Comparison of ENCODE assay signal across 8 mouse cellular contexts in the genomic region with DNA sequence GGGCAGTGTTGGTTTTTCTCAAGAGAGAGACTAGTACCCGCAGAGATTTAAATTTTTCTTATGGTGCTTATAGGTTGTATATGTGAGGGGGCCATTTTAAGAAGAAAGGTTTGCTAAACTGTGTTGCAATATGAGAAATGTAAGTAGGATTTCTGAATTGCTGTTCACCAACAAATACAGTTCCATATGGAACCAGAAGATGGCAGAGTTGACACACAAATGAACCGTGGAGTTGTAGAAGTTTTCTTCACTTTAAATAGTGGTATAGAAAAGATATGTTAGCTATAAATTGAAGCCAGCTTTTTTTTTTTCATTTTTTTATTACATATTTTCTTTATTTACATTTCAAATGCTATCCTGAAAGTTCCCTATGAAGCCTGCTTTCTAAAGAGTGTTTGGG. TPM values are rescaled to one million over a fixed set of nuclear protein-coding genes. Genes with fewer than 3 reads are reported as not detected.
DNase-seq lines count a peak whose midpoint lies in the region; ATAC-seq and TF ChIP-seq lines count a peak whose summit lies in the region.

No protein-coding gene starts in this region.

- no peak overlapping the region for H3K9ac ChIP-seq in embryonic facial prominence, embryonic 14.5 days (ENCODE audit: low read depth, low read length)
- H3K9ac ChIP-seq in kidney, embryonic 14.5 days (ENCODE audit: low read depth, low read length) = no peak overlapping the region

- no peak overlapping the region for H3K4me2 ChIP-seq in embryonic facial prominence, embryonic 14.5 days (ENCODE audit: low read depth, low read length)
- H3K4me2 ChIP-seq in kidney, embryonic 14.5 days (replicated peaks; ENCODE audit: low read depth, low read length) = no peak overlapping the region

- H3K4me3 ChIP-seq in thymus, adult 2 months (ENCODE audit: control insufficient read depth, insufficient read depth, low read length) = no peak overlapping the region
- H3K4me3 ChIP-seq in embryonic facial prominence, embryonic 14.5 days (ENCODE audit: low read depth, low read length) = no peak overlapping the region
- no peak overlapping the region for H3K4me3 ChIP-seq in kidney, embryonic 14.5 days (ENCODE audit: low read length)

- ATAC-seq in embryonic facial prominence, embryonic 14.5 days (ENCODE audit: low read depth) = no peak
- ATAC-seq in kidney, embryonic 14.5 days (ENCODE audit: low FRiP score, low TSS enrichment) = no peak

- 35% methylated on average over 2 of the region's 2 CpGs for WGBS in thymus, adult 2 months
- WGBS in embryonic facial prominence, embryonic 14.5 days = 33% methylated on average over 2 of the region's 2 CpGs
- WGBS in kidney, embryonic 14.5 days = 34% methylated on average over 2 of the region's 2 CpGs

- DNase-seq in heart, postnatal 4 days = peak; percentile 24
- DNase-seq in heart, adult 9 months (ENCODE audit: low spot score in 2 of 2) = no peak
- peak; percentile 34 for DNase-seq in thymus, adult 2 months
- no peak for DNase-seq in thymus, adult 18-20 months
- peak; percentile 62 for DNase-seq in embryonic facial prominence, embryonic 14.5 days (ENCODE audit: low spot score)
- DNase-seq in yolk sac, embryonic 10.5 days (ENCODE audit: low spot score) = peak; percentile 12
- no peak for DNase-seq in cerebellum, adult 9-10 months

- H3K9me3 ChIP-seq in embryonic facial prominence, embryonic 14.5 days (ENCODE audit: control insufficient read depth, low read length) = no peaks in the 10 kb centered on the region
- no peaks in the 10 kb centered on the region for H3K9me3 ChIP-seq in kidney, embryonic 14.5 days (ENCODE audit: control insufficient read depth, low read length)

- no peaks in the 10 kb centered on the region for H3K4me1 ChIP-seq in thymus, adult 2 months (replicated peaks; ENCODE audit: control insufficient read depth, insufficient read depth, low read length)
- no peaks in the 10 kb centered on the region for H3K4me1 ChIP-seq in embryonic facial prominence, embryonic 14.5 days (ENCODE audit: control insufficient read depth, insufficient read depth, low read length)
- no peaks in the 10 kb centered on the region for H3K4me1 ChIP-seq in kidney, embryonic 14.5 days (ENCODE audit: control insufficient read depth, insufficient read depth, low read length)

- TF ChIP-seq CTCF in thymus, adult 2 months (IDR thresholded peaks at IDR 0.05; ENCODE audit: borderline replicate concordance, control insufficient read depth, extremely low read depth, insufficient read depth, low read length, poor library complexity) = no peak

- TF ChIP-seq POLR2A in thymus, adult 2 months (IDR thresholded peaks at IDR 0.05; ENCODE audit: control insufficient read depth, extremely low read depth, insufficient read depth, low read length, poor library complexity) = no peak

- H3K27ac ChIP-seq in thymus, adult 2 months (ENCODE audit: control insufficient read depth, insufficient read depth, low read length) = no peak overlapping the region
- no peak overlapping the region; the same call in 1 of the 2 replicates for H3K27ac ChIP-seq in embryonic facial prominence, embryonic 14.5 days (replicated peaks; ENCODE audit: low read depth, low read length)
- H3K27ac ChIP-seq in kidney, embryonic 14.5 days (ENCODE audit: low read depth, low read length) = no peak overlapping the region

- H3K27me3 ChIP-seq in thymus, adult 2 months (ENCODE audit: control insufficient read depth, insufficient read depth, low read length) = no peaks in the 10 kb centered on the region
- no peaks in the 10 kb centered on the region for H3K27me3 ChIP-seq in embryonic facial prominence, embryonic 14.5 days (replicated peaks; ENCODE audit: control insufficient read depth, insufficient read depth, low read length)
- H3K27me3 ChIP-seq in kidney, embryonic 14.5 days (ENCODE audit: control insufficient read depth, insufficient read depth, low read length) = no peaks in the 10 kb centered on the region

- no peaks in the 10 kb centered on the region for H3K36me3 ChIP-seq in thymus, adult 2 months (ENCODE audit: control insufficient read depth, insufficient read depth, low read length)
- no peaks in the 10 kb centered on the region for H3K36me3 ChIP-seq in embryonic facial prominence, embryonic 14.5 days (ENCODE audit: control insufficient read depth, insufficient read depth, low read length)
- no peaks in the 10 kb centered on the region for H3K36me3 ChIP-seq in kidney, embryonic 14.5 days (ENCODE audit: control insufficient read depth, insufficient read depth, low read length)

RNA-seq across cellular contexts. Expression of a gene that starts 24.2 kb away (rescaled TPM):
- total RNA-seq in heart, postnatal 4 days (2021) = 1 to 10 TPM; 9.8 TPM
- 8.3 and 9.5 TPM in 2 replicates for polyA plus RNA-seq in thymus, adult 2 months (2012; rRNA removed)
- polyA plus RNA-seq in embryonic facial prominence, embryonic 14.5 days (2014; fragmentation: Nextera tagmentation; extraction: Ambion mirVana) = 6.8 and 9.0 TPM in 2 replicates
- 8.6 and 9.7 TPM in 2 replicates for polyA plus RNA-seq in kidney, embryonic 14.5 days (2014; fragmentation: Nextera tagmentation; extraction: Ambion mirVana)

Comparison
In these comparisons a context has a peak if more than half of its experiments do, and no peak if none do; other contexts are left out.
1. DNase-seq: peak in heart, postnatal 4 days (single experiment), thymus, adult 2 months (single experiment), embryonic facial prominence, embryonic 14.5 days (single experiment) and yolk sac, embryonic 10.5 days (single experiment); none in heart, adult 9 months (0 of 2), thymus, adult 18-20 months (0 of 2) and cerebellum, adult 9-10 months (single experiment).